Mouse (Mus musculus) kidney, adult 11 months (tissue): Measurements from ENCODE around the gene Ttll11.
A peak's percentile ranks its signal among the peaks of the same experiment; 100 is the strongest.

ENCODE experiments used
- DNase-seq: peaks from one replicate; pipeline ENCODE4 v3.0.0; 2022

Ttll11 gene

GRCm38 (mm10) chr2:35963280-35963679, 16.4 kb downstream of the Ttll11 start:
- no peak for DNase-seq

- DNase-seq: no peak
These were observed 18.1 kb downstream of the Ttll11 start for GRCm38 (mm10) chr2:35961593-35962127.

GRCm38 (mm10) chr2:35957471-35958140, 22.1 kb downstream of the Ttll11 start:
- no peak for DNase-seq

GRCm38 (mm10) chr2:35955211-35955610, 24.5 kb downstream of the Ttll11 start:
- DNase-seq: no peak

GRCm38 (mm10) chr2:35952187-35952958, 27.3 kb downstream of the Ttll11 start:
- DNase-seq: no peak

GRCm38 (mm10) chr2:35944896-35945295, 34.8 kb downstream of the Ttll11 start:
- DNase-seq: no peak

- DNase-seq: no peak
These were observed 36.8 kb downstream of the Ttll11 start for GRCm38 (mm10) chr2:35942960-35943359.

- no peak for DNase-seq
These were observed 44.7 kb downstream of the Ttll11 start for GRCm38 (mm10) chr2:35935045-35935444.

GRCm38 (mm10) chr2:35933116-35933515, 46.6 kb downstream of the Ttll11 start:
- DNase-seq: no peak

- DNase-seq: no peak
These were observed 48.1 kb downstream of the Ttll11 start for GRCm38 (mm10) chr2:35931619-35932018.

GRCm38 (mm10) chr2:35930498-35931149, 49.1 kb downstream of the Ttll11 start:
- DNase-seq: peak; percentile 22

- DNase-seq: no peak
These were observed 51.6 kb downstream of the Ttll11 start for GRCm38 (mm10) chr2:35928133-35928532.

- no peak for DNase-seq
These were observed 54.8 kb downstream of the Ttll11 start for GRCm38 (mm10) chr2:35924947-35925346.

GRCm38 (mm10) chr2:35922956-35923355, 56.8 kb downstream of the Ttll11 start:
- no peak for DNase-seq

- no peak for DNase-seq
These were observed 67.6 kb downstream of the Ttll11 start for GRCm38 (mm10) chr2:35912090-35912489.

- DNase-seq: no peak
These were observed 68.0 kb downstream of the Ttll11 start for GRCm38 (mm10) chr2:35911675-35912074.

GRCm38 (mm10) chr2:35910740-35911139, 69.0 kb downstream of the Ttll11 start:
- no peak for DNase-seq

GRCm38 (mm10) chr2:35909353-35909752, 70.4 kb downstream of the Ttll11 start:
- DNase-seq: no peak

GRCm38 (mm10) chr2:35907578-35907977, 72.1 kb downstream of the Ttll11 start:
- DNase-seq: no peak

- DNase-seq: peak; percentile 40
These were observed 73.4 kb downstream of the Ttll11 start for GRCm38 (mm10) chr2:35906174-35906798.

- DNase-seq: peak; percentile 45
These were observed 78.9 kb downstream of the Ttll11 start for GRCm38 (mm10) chr2:35900845-35901244.

- DNase-seq: no peak
These were observed 80.0 kb downstream of the Ttll11 start for GRCm38 (mm10) chr2:35899712-35900111.

- DNase-seq: no peak
These were observed 80.6 kb downstream of the Ttll11 start for GRCm38 (mm10) chr2:35899135-35899474.
